Mouse (Mus musculus): ENCODE data around the gene Hspbap1.

Gene Hspbap1

DNA sequence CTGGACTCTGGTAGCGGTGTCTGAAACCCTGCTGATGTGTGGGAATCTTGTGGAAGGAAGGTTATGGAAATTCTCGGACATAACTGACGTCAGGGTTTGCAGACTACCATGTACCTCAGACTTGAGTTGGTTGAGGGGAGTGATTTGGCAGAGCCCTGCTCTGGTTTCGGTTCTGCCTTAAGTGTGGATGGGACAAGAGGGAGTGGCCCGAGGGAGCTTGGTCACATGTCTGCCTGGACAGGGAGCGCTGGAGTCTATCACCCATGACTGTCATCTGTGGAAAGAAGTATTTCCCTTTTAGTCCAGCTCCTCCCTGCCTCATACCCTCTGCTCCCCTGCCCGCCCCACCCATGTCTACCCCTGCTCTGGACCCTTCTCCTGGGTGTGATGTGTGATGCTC is 32.0 kb downstream of the Hspbap1 start:
- CTCF ChIA-PET = no interaction called here

DNA sequence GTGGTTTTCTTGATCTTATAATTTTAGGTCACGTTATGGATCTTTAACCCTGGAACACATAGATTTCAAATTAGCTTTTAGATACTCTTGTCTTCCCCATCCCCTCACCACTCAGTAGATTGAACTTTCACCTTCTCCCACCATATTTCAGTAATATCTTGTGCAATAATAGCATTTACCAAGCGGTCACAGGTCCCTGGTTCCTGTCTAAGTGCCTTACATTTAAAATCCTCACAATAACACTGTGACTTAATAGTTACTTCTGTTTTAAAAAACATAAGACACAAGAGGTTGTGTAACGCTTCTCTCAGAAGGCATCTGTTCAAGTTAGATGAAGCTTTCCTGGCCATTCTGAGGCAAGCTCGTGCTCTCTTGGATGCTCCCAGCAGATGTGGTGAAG is 33.5 kb downstream of the Hspbap1 start:
- CTCF ChIA-PET = no interaction called here

DNA sequence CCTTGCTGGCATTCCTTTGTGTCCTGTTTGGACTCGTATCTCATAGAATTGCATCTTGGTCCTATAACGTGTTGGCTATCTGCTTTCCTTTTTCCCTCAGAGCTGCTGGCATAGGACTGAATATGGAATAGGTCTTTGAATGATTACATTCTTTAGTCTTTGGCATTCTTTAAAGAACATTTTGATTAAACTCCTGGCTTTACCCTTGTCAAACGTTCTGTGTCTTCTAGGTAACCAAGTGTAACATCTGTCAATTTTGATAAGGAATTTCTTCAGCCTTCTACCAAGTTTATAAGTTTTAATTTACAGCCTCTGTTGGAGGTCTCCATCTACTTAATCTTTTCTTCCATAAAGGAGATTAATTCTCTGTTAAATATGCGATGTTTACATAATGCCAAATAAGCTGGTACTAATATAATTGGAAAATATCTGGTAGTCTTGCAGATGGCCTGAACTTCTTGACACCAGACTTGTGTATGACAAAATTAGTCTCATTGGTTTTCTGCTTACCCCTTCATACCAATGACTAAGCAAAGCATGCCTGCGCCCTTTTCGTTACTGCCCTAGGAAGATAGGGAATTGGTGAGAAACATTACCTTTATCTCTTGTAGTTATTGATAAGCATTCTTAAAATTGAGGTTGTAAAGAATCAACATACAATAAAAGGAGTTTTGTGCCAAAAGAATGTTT is 36.9 kb downstream of the Hspbap1 start:
- CTCF ChIA-PET = no interaction called here

DNA sequence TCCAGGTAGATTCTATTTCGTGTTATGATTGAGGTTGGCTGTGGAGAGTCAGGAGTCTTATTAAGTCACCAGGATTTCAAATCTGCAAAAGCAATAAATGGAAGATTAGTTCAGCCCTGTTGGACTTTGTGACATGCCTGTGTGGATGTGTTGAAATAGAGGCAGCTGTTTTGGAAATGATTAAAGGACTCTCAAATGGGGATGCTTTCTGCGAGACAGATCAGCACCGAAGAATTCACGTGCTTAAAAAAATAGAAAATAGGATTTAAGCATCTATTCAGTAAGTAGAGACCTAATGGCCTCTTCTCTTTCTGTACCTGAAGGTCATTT is 37.5 kb downstream of the Hspbap1 start:
- CTCF ChIA-PET = no interaction called here

DNA sequence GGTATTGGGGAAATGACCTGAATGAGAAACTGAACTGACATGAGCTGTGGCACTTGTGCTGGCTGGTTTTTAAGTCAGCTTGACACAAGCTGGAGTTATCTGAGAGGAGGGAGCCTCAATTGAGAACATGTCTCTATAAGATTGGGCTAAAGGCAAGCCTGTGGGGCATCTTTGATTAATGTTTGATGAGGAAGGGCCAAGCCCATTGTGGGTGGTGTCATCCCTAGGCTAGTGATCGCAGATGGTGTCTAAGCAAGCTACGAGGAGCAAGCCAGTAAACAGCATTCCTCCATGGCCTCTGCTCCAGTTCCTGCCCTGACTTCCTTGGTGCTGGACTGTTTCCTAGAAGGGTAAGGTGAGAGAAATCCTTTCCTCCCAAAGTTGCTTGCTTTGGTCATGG is 38.7 kb downstream of the Hspbap1 start:
- CTCF ChIA-PET = interaction anchor here (0.7 kb wide), 1 partner anchor 148 kb away, joined by 5 read pairs; no protein-coding TSS in a partner anchor

DNA sequence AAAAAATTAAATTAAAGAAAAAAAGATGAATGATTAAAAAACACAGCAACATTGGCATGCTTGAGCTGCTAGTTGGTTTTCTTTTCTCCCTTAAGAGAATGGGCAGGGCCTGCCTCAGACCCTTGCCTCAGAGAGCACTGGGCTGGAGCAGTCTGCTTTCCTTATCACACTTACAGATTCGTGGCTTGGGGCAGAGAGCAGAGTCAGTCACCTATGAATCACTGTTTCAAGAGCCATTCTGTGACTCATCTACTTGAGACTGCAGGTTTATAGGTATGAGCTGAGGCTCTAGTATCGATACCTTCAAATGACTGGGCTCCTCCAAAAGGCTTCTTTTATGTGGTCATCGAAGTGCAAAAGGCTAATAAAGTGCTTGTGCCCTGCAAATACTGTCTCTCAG is 42.9 kb downstream of the Hspbap1 start:
- CTCF ChIA-PET = no interaction called here

DNA sequence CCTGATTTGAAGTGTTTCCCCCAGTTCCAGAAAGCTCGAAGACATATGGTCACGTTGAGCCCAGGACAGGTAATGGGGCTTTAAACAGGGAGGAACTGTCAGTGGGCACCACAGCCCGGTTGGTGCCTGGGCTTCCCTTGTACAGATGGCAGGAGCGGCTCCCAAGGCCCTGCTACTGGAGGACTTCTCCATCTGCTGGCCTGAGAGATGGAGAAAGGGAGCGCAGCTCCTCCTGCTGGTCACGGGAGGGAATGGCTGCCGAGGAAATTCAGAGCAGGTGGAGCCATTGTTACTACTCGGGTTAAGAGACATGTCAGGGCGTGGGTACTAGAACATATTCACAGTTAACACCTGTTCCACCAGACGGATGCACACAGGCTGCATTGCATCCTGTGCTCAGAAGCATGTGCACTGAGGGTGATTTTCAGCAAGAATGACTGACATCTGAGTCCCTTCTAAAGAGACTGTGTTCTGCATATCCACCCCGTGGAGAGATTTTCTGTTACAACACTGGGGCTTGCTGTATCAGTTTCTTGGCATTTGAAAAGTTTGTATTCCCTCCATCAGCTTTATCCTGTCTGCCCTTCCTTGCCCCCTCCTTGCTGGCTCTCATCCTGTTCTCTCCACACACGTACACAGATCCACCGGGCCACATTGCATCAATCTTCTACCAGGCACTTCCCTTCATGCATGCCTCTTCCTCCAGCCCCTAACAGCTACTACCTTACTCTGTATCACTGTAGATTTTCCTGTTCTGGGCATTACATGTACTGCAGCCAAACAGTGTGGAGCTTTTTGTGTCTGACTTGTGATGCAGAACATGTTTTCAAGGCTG is 47.3 kb downstream of the Hspbap1 start:
- CTCF ChIA-PET = interaction anchor here (0.6 to 1.7 kb wide), 2 partner anchors 83 to 96 kb away, joined by 3 to 8 read pairs; no protein-coding TSS in a partner anchor

DNA sequence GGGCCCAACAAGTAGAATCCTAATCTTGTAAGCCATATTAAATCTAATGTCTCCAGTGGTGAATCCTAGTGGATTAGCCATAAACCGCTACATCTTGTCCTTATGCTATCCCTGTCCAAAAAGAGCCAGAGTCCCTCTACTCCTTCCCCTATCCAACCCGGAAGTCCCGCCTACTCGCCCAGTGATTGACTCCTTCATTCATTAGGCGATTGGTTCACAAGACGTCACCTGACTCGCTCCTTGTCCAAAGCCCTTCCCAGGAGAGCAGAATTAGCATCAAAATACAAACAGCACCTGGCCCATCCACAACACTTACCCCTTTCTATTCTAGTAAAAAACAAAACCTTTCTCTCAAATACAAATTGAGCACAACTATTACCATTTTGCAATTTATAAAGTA is 59.8 kb downstream of the Hspbap1 start:
- CTCF ChIA-PET = interaction anchor here (0.7 kb wide), 1 partner anchor 33 kb away, joined by 4 read pairs; no protein-coding TSS in a partner anchor

DNA sequence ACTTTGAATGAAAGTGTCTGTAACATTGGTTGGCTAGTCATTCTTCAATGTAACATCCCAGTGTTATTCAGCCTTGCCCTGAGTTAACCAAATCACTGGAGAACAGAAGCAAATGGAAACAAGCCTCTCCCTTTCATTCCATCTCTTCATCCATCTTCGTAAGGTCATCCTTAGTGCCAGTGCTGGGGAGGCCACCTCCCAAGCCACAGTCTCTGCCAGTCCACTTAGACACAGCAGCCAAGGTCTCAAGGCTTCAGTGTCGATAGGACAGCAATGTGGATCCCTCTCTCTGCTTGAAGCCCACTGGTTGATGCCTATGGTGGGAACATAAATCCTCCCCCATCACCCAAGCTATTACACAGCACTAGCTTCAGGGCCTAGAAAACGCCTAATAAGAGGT is 62.8 kb downstream of the Hspbap1 start:
- CTCF ChIA-PET = interaction anchor here (0.6 kb wide), 1 partner anchor 157 kb away, joined by 3 read pairs; no protein-coding TSS in a partner anchor

DNA sequence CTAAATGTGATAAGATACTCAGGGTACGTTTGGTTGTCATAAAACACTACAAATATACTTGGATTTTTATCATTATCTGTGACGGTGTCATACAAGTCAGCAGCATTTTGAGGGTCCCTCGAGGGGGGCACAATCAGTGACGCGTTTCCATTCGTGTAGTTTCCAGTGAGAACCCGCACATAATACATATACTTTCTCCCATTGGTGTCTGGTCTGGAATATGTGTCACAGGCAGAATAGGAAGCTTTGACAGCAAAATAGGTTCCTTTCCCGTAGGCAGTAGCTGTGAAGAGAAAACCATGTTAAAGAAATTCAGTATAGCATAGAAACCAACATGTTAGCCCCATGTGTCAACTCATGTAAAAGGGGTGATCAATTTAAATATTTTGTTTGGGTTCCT is 64.5 kb downstream of the Hspbap1 start:
- CTCF ChIA-PET = no interaction called here

DNA sequence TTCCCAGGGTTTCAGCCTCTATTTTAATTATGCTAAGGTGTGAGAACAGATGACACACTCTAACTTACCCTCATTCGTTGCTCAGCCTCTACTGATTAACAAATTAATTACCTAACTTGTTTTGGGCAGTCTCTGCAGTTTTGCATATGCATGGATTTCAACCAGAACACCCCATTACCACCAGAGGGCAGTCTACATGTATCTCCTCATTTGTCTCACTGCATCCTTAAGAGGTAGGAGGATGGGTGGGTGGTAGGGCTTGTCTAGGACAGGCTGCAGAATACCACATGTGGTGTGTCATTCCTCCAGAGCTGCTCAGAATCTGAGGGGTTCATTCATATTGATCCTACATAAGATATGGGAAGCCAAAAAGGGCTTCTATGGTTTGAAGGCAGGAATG is 69.5 kb downstream of the Hspbap1 start:
- CTCF ChIA-PET = no interaction called here

DNA sequence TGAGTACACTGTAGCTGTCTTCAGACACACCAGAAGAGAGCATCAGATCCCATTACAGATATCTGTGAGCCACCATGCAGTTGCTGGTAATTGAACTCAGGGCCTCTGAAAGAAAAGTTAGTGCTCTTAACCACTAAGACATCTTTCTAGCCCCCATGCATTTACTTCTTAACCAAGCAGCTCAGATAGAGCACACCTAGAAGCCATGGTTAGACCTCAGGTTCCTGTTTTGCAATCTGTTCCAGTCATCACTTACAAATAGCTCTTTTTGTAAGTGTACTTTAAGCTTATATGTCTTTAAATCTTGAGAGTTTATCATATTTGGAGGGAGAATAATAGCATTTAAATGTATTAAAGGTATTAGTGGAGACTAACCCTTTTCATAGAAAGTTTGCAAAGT is 77.0 kb downstream of the Hspbap1 start:
- CTCF ChIA-PET = no interaction called here

DNA sequence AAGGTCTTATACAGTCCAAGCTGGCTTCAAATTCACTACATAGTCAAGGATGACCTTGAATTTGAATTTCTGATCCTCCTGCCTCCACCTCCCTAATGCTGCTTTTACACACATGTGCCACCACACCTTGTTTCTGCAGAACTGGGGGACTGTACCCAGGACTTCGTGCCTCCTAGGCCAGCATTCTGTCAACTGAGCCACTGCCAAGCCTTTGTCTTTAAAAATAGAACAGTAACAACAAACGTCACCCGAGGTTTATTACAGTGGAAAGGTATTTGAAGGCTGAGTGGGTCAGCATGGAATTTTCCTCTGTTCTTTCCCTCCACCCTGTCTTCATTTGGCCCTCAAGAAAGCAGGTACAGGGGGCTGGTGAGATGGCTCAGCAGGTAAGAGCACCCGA is 85.7 kb downstream of the Hspbap1 start:
- CTCF ChIA-PET = interaction anchor here (0.6 kb wide), 1 partner anchor 23 kb away, joined by 13 read pairs; no protein-coding TSS in a partner anchor

DNA sequence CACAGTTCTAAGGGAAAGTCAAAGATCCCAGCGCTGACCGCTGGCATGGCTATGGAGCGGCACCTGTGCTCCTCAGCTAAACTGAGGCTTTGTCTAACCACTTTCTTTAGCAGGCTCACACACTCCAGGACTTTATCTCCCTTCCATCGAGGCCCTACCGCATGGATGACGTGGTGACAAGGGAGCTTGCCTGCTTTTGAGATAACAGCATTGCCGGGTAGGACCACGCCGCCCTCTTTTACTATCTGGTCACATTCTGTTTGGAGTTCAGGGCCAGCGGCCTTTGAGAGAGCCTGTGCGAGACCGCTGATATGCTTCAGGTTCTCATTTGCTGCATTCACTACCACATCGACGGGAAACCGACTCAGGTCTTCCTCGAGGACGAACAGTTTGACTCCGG is 86.6 kb downstream of the Hspbap1 start:
- CTCF ChIA-PET = no interaction called here

DNA sequence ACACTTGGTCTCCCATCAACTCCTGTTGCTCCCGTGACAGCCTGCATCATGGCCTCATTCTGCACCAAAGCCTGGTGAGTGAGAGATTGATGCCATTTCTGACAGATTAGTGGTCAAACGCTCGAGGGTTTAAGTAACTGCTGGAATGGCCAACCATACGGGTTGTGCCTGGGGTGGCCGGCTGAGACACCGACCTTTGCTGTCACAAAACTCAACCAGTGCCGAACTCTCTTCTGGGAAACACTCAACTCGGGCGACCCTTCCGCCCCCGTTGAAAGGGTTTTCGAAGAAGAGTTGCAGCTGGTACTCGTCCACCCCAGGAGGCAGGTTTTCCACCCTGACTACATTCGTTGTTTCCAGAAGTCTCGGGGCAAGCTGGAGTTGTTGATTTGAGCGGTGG is 90.1 kb downstream of the Hspbap1 start:
- CTCF ChIA-PET = no interaction called here

DNA sequence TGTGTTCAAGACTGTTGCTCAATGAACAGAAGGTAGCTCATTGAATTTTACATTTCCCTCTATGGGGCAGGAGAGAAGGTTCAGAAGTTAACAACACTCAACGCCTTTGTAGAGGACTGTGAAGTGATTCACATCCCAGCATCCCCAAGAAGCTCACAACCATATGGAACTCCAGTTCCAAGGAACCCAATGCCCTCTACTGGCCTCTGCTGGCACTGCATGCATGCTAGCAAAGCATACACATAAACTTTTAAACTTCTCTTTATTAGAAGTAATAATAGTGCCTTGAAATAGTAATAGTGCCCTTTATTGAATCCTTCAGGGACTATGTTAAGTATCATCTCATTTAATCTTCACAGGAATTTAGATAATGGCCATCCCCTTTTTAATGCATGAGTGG is 91.9 kb downstream of the Hspbap1 start:
- CTCF ChIA-PET = no interaction called here

DNA sequence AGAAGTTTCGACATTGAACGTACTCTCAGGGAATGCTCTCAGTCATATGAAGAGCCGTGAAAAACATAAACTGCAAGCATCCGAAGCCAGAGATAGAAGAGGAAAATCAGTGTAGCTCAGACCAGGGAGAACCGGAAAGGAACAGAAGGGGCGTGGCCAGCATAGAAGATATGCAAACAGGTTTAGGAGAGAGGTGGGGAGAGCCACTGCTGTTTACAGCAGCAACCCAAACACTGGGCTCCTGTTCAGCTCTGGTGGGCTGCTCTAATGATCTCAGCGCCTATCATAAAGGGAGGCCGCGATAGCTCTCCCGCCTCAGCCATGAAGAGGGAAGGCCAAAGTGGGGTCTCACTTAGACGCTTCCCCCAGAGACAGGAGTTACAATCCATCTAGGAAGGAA is 97.6 kb downstream of the Hspbap1 start:
- CTCF ChIA-PET = interaction anchor here (0.6 kb wide), 2 partner anchors 63 to 76 kb away, joined by 3 to 4 read pairs; no protein-coding TSS in a partner anchor

DNA sequence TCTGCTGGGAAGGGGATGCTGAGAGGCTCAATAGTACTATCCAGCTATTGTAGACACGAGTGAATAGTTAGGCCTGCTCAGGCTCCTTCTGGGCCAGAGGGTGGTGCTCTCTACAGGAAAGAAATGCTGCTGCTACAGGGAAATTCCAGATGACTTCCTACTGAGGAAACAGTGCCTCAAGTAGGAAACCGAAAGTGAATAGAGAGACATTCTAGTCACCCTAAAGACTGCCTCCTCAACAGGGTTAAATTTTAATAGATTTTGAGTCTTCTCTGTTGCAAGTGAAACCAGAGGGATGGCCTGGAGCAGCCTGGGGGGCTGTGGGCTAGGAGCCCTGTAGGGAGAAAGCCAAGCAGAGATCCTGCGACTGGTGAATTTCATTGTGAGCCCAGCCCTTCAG is 99.0 kb downstream of the Hspbap1 start:
- CTCF ChIA-PET = no interaction called here

DNA sequence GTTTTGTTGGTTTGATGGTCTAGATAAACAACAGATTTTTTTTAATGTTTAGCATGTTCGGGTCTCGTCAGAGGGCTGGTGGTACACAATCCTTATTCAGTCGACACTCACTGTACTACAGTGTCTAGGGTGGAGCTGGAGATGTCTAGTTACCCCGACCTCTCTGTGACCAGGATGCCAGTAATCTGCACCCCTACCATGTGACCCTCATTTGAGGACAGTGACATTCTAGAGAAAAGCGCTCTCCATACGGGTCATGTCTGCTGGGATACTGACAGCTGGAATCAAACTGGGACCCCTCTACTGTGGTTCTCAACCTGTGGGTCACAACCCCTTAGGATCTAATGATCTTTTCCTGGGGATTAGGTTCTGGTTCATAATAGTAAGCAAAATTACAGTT is 99.5 kb downstream of the Hspbap1 start:
- CTCF ChIA-PET = no interaction called here

DNA sequence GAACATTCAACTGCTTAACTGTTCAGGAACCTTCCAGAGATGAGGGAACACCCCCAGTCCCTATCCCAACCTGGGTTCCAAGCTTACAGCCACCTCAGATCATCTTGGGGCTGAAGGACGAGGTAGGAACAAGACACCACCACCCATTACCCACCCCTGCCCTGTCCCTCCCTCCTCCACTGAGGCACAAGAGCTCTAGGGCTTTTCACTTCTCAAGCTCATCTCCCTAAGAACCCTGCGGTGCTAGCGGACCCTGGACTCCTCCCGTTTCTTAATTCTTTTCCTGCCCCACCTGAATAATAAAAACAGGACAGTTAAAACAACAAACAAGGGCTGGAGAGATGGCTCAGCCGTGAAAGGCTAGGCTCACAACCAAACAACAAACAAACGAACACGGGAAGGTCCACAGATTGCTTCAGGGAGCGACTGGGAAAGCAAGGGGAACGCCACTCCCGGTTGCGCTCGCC is 100.4 kb downstream of the Hspbap1 start:
- CTCF ChIA-PET = interaction anchor here (1.0 kb wide), 1 partner anchor 123 kb away, joined by 3 read pairs; no protein-coding TSS in a partner anchor

DNA sequence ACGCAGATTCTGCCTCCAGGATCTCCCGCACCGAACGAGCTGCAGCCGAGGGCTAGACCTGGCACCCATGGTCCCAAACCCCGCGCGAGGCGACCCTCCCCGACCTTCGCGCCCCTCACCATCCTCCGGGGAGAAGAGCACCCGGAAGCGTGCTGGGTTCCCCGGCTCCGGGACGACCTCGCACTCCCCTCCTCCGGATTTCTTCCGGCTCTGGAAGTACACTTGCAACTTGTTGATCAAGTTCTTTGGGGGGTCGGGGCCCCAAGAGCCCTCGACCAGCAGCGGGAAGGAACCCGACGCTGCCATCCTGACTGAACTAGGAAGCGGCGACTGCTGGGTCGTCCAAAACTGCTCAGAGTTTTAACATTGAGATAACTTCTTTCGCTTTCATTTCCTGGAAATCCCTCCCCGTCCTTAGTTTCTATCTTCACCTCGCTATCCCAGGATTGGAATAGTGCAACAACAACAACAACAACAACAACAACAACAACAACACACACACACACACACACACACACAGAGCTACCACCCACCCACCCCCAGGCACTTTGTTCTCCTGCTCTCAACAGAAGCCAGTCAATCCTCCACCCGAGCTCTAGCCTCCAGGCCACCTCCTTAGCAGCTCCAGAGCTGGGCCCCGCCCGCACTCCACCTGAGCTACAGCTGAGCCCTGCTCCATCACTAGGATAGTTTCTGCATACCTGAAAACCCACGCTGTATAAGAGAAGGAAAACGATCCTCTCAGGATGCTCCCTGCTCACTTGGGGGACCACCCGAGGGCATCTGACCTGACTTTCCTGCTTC is 101.1 kb downstream of the Hspbap1 start, which contains the start of gene Parp14:
Gene Parp14, minus strand, starts transcription at position 497 of the 804 bp plus-strand sequence.
- CTCF ChIA-PET = interaction anchor here (0.5 to 1.0 kb wide), 3 partner anchors 69 to 122 kb away, joined by 3 to 11 read pairs (median 7); no protein-coding TSS in a partner anchor

DNA sequence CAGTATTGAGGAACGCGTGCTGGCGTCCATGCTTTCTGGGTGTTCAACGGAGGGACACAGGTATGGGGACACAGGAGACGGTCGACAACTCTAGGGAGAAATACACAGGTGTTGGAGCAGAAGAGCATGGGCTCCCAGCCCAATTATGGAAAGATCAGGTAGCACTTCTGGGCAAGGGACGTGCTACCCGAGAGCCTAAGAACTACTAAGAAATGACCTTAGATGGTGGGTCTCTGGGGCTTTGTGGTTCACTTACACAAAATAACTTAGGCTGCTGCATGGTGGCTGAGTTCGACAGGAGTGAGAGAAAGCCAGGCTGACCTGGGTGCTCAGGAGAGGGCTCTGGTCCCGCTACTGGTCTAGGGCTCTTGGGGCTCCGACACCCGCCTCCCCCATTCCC is 101.7 kb downstream of the Hspbap1 start:
- CTCF ChIA-PET = interaction anchor here (0.5 to 0.7 kb wide), 3 partner anchors 68 to 90 kb away, joined by 3 to 11 read pairs (median 7); no protein-coding TSS in a partner anchor

Data from spleen, embryonic (tissue).